Mouse (Mus musculus) olfactory bulb, adult 2 months (tissue): ENCODE measurements around the gene Arhgap8. TPM values are rescaled to one million over a fixed set of nuclear protein-coding genes. Genes with fewer than 3 reads are reported as not detected.

Source experiments
- H3K27ac ChIP-seq: fragments of 200-500 bp; 2 replicates; pipeline ENCODE4 v1.5.1; 2012; ENCODE audit warnings: low read depth, low read length; ENCODE audit not compliant: insufficient read depth
- H3K4me1 ChIP-seq: fragments of 200-500 bp; 2 replicates; pipeline ENCODE4 v1.6.1; 2012; ENCODE audit warnings: low read length; ENCODE audit not compliant: control insufficient read depth, insufficient read depth
- H3K4me3 ChIP-seq: fragments of 200-500 bp; 2 replicates; pipeline ENCODE4 v1.5.1; 2012; ENCODE audit warnings: mild to moderate bottlenecking, low read depth, low read length, moderate library complexity; ENCODE audit not compliant: insufficient read depth
- CTCF ChIP-seq: fragments of 200-500 bp; IDR thresholded peaks from 2 replicates; pipeline ENCODE4 v1.5.1; 2012; ENCODE audit warnings: low read depth, mild to moderate bottlenecking, low read length, moderate library complexity; ENCODE audit not compliant: insufficient read depth
- POLR2A ChIP-seq: fragments of 200-500 bp; IDR thresholded peaks from 2 replicates; pipeline ENCODE4 v1.6.1; 2012; ENCODE audit warnings: mild to moderate bottlenecking, low read depth, low read length, moderate library complexity; ENCODE audit not compliant: insufficient read depth
- WGBS: fragments of 180-500 bp; shearing (Covaris S2); methylation state at CpG from one replicate; pipeline ENCODE4 v1.1.7; 2018; 5-methylcytosine and 5-hydroxymethylcytosine counted together
- polyA plus RNA-seq: library from polyadenylated mRNA; stranded (reverse); fragments of >200 nt; gene quantifications from 2 replicates; pipeline ENCODE4 v1.2.4, GENCODE M21; 2012; ENCODE audit warnings: low replicate concordance; ENCODE audit not compliant: missing spikeins, insufficient read depth, insufficient read length

Gene Arhgap8
- not detected in 2 replicates for polyA plus RNA-seq

GRCm38 (mm10) chr15:84719791-84720190, at the start of gene Arhgap8:
TSS of gene Arhgap8 (plus strand) at chr15:84720052.
- Histone ChIP-seq H3K4me1 (peaks cover 17% of the 10 kb centered on the region), H3K4me3 (no peak within 1 kb of the TSS; the same call in 1 of the 2 replicates), H3K27ac (no peak within 1 kb of the TSS)
- 16% methylated on average over 24 of the region's 24 CpGs for WGBS
- TF ChIP-seq POLR2A (no peak), CTCF (no peak)

GRCm38 (mm10) chr15:84670657-84671055, 49.2 kb upstream of the Arhgap8 start:
- no peak for TF ChIP-seq CTCF
- TF ChIP-seq POLR2A = no peak
- 85% methylated on average over 4 of the region's 4 CpGs for WGBS
- peaks cover 6% of the 10 kb centered on the region; the same call in 1 of the 2 replicates for H3K4me1 ChIP-seq
- no peak overlapping the region for H3K4me3 ChIP-seq
- no peak overlapping the region for H3K27ac ChIP-seq

DNA sequence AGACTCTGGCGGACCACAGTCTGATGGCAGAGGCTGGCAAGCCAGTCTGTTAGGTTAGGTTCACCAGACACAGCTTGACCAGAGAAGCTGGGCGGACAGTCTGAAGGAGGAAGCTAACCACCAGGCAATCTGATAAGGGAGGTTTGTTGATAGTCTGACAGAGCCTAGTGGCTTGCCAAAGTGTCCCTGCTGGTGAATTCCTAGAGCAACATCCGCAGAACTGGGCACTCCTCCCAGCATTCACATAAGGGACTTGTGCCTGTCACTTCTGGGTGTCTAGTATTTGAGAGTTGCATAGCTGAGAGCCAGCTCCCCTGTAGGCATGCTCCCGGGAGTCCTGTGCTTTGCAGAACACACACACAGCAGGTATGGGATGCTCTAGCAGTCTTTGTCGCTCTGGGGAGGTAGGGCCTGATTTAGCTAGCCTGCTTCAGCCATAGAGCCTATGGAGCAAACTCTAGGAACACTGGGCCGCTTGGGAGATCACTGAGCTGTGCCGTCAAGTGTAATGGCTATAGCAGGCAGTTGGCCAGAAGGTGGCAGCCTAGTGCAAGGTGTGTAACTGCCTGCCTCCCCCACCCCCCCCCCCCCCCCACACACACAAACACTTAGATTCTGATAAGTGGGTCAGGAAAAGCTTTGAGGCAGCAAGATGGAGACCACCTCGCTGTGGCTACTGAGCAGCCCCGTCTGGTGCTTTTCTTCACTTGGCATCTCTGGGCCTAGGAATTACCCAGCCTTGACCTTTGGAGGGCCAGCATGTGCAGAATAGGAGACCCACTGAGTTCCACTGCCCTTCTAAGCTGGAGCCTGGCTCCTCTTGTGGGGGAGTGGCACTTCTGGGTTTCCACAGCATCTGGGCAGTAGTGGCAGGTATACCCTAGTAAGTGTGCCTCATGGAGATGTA, 48.2 kb upstream of the Arhgap8 start:
- no peak for TF ChIP-seq POLR2A
- 59% methylated on average over 9 of the region's 9 CpGs for WGBS

GRCm38 (mm10) chr15:84672308-84672615, 47.6 kb upstream of the Arhgap8 start:
- Histone ChIP-seq H3K4me1 (peaks cover 11% of the 10 kb centered on the region; the same call in 1 of the 2 replicates), H3K27ac (no peak overlapping the region), H3K4me3 (no peak overlapping the region)
- TF ChIP-seq CTCF (no peak), POLR2A (no peak)
- WGBS = 80% methylated on average over 4 of the region's 4 CpGs

More for the DNA sequence above, 48.2 kb upstream of the Arhgap8 start:
- Histone ChIP-seq H3K27ac (no peak overlapping the region), H3K4me3 (no peak overlapping the region), H3K4me1 (peaks cover 11% of the 10 kb centered on the region; the same call in 1 of the 2 replicates)

DNA sequence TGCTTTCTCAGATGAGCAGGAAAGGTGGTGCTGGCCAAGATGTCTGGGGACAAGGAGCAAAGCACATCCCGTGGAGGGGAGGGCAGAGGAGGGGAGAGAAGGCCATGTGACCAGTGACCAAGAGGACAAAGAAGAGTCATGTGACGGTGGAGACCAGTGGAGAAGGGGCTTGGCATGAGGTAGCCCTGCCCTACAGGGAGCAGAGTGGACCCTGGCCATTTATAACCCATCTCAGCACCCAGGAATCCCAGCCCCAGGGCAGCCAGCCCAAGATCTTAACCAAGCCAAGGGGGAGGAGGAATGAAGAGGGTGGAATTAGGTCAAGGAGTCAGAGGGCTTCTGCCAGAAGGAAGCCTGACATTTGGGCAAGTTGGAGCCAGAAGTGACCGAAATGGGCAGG, 47.2 kb upstream of the Arhgap8 start:
- Histone ChIP-seq H3K27ac (no peak overlapping the region), H3K4me1 (peaks cover 11% of the 10 kb centered on the region; the same call in 1 of the 2 replicates), H3K4me3 (no peak overlapping the region)
- TF ChIP-seq CTCF (no peak), POLR2A (no peak)
- 77% methylated on average over 3 of the region's 3 CpGs for WGBS

GRCm38 (mm10) chr15:84674329-84675067, 45.4 kb upstream of the Arhgap8 start:
- H3K4me3 ChIP-seq = no peak overlapping the region
- no peak overlapping the region for H3K27ac ChIP-seq
- H3K4me1 ChIP-seq = peaks cover 11% of the 10 kb centered on the region
- TF ChIP-seq CTCF = no peak
- TF ChIP-seq POLR2A = no peak
- 91% methylated on average over 11 of the region's 11 CpGs for WGBS

DNA sequence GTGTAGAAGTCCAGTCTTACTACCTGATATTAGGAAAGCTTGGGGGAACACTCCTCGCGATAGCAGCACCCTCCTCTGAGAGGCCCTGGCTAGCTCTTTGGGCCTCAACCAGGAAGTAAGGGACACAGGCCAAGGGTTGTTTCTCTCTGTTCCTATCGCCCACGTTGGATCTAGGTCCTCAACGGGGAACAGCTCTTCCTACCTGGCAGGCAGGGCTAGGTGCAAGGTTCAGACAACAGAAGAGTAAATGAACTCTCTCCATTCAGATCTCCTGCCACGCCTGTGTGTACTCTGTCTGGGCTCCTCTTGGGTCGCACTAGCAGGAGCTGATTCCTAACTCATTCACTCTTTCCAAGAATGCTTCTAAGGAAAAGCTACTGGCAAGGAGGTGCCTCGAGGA, 44.5 kb upstream of the Arhgap8 start:
- 72% methylated on average over 8 of the region's 8 CpGs for WGBS
- H3K4me3 ChIP-seq = no peak overlapping the region

GRCm38 (mm10) chr15:84677943-84678342, 41.9 kb upstream of the Arhgap8 start:
- H3K4me3 ChIP-seq = no peak overlapping the region
- peaks cover 24% of the 10 kb centered on the region for H3K4me1 ChIP-seq
- no peak overlapping the region for H3K27ac ChIP-seq
- WGBS = 59% methylated on average over 11 of the region's 11 CpGs
- TF ChIP-seq POLR2A = no peak
- no peak for TF ChIP-seq CTCF

More for the DNA sequence above, 44.5 kb upstream of the Arhgap8 start:
- H3K27ac ChIP-seq = no peak overlapping the region
- H3K4me1 ChIP-seq = peaks cover 13% of the 10 kb centered on the region
- TF ChIP-seq CTCF (no peak), POLR2A (no peak)

- Histone ChIP-seq H3K27ac (no peak overlapping the region), H3K4me1 (peaks cover 24% of the 10 kb centered on the region), H3K4me3 (no peak overlapping the region)
- WGBS = 96% methylated on average over 4 of the region's 4 CpGs
- no peak for TF ChIP-seq POLR2A
- no peak for TF ChIP-seq CTCF
Measured at GRCm38 (mm10) chr15:84679090-84679489, 40.8 kb upstream of the Arhgap8 start.
